Mouse (Mus musculus): Measurements from ENCODE around the gene Limch1. TPM values are rescaled to one million over a fixed set of nuclear protein-coding genes. Genes with fewer than 3 reads are reported as not detected.

The Limch1 gene
- total and polyA plus RNA-seq, 3 experiments: 0.05 TPM; not detected in 2

GRCm38 (mm10) chr5:67097106-67098050, 351.8 kb downstream of the Limch1 start:
- no peak for TF ChIP-seq IRF4 (IDR thresholded peaks at IDR 0.05; ENCODE audit: low read depth, low read length)
- TF ChIP-seq EP300 (IDR thresholded peaks at IDR 0.05; ENCODE audit: low read length): no peak
- TF ChIP-seq JUND (conservative IDR thresholded peaks at IDR 0.05; ENCODE audit: low read depth, low read length): no peak
- TF ChIP-seq TBP (conservative IDR thresholded peaks at IDR 0.05; ENCODE audit: low read depth, low read length): no peak
- TF ChIP-seq UBTF (IDR thresholded peaks at IDR 0.05; ENCODE audit: low read depth, low read length): no peak
- no peak for TF ChIP-seq USF2 (conservative IDR thresholded peaks at IDR 0.05; ENCODE audit: low read depth, low read length)
- no peak for TF ChIP-seq NELFE (IDR thresholded peaks at IDR 0.05; ENCODE audit: low read depth, low read length)
- TF ChIP-seq TCF12 (IDR thresholded peaks at IDR 0.05; ENCODE audit: low read depth, low read length): no peak
- TF ChIP-seq RAD21 (IDR thresholded peaks at IDR 0.05; ENCODE audit: low read depth, low read length): no peak
- TF ChIP-seq USF1 (IDR thresholded peaks at IDR 0.05; ENCODE audit: low read depth, low read length): no peak
- TF ChIP-seq POLR2A (IDR thresholded peaks at IDR 0.05; ENCODE audit: low read depth, low read length): no peak
- no peak for TF ChIP-seq NRF1 (IDR thresholded peaks at IDR 0.05; ENCODE audit: low read depth, low read length)
- TF ChIP-seq MXI1 (IDR thresholded peaks at IDR 0.05; ENCODE audit: low read depth, low read length): no peak
- TF ChIP-seq MAFK (IDR thresholded peaks at IDR 0.05; ENCODE audit: insufficient replicate concordance, low read length): no peak
- dilution Hi-C loops (cut with MboI; ENCODE audit: extremely low pct_ligation_motif_present, extremely low pct_unique_long_range_greater_than_20kb, low sequenced_read_pairs) (no loop called here), in situ Hi-C loops (cut with MboI; ENCODE audit: low pct_ligation_motif_present, low pct_unique_long_range_greater_than_20kb, low sequenced_read_pairs) (no loop called here)
- H3K4me2 ChIP-seq (ENCODE audit: insufficient read depth, low read depth, poor library complexity, severe bottlenecking): no peak overlapping the region
- DNase-seq (ENCODE audit: extremely low read depth): no peak
- H3K4me1 ChIP-seq (ENCODE audit: control insufficient read depth in 1 of 2, insufficient read depth in 2 of 2): no peaks in the 10 kb centered on the region
- no peak overlapping the region for H3K27ac ChIP-seq (ENCODE audit: insufficient read depth, low read depth)
- no peaks in the 10 kb centered on the region for H3K36me3 ChIP-seq (replicated peaks in 1 of 2; ENCODE audit: control insufficient read depth in 1 of 2, insufficient read depth in 1 of 2, low read length in 1 of 2)
- H3K27me3 ChIP-seq (replicated peaks): no peaks in the 10 kb centered on the region
- no peak overlapping the region for H3K4me3 ChIP-seq (replicated peaks in 1 of 3; ENCODE audit: low read depth in 2 of 3, low read length in 2 of 3, poor library complexity in 1 of 3)
- H3K9me3 ChIP-seq (replicated peaks; ENCODE audit: low read length): no peaks in the 10 kb centered on the region
- H3K9ac ChIP-seq (ENCODE audit: insufficient read depth, low read depth): no peak overlapping the region
- H3K79me2 ChIP-seq (replicated peaks; ENCODE audit: control insufficient read depth, extremely low read depth, insufficient read depth, poor library complexity, severe bottlenecking): no peaks in the 10 kb centered on the region

- dilution Hi-C loops (cut with MboI; ENCODE audit: extremely low pct_ligation_motif_present, extremely low pct_unique_long_range_greater_than_20kb, low sequenced_read_pairs): no loop called here
- Histone ChIP-seq H3K9me3 (replicated peaks; ENCODE audit: low read length) (no peaks in the 10 kb centered on the region), H3K4me2 (ENCODE audit: insufficient read depth, low read depth, poor library complexity, severe bottlenecking) (no peak overlapping the region), H3K4me1 (ENCODE audit: control insufficient read depth in 1 of 2, insufficient read depth in 2 of 2) (no peaks in the 10 kb centered on the region), H3K9ac (ENCODE audit: insufficient read depth, low read depth) (no peak overlapping the region), H3K79me2 (replicated peaks; ENCODE audit: control insufficient read depth, extremely low read depth, insufficient read depth, poor library complexity, severe bottlenecking) (no peaks in the 10 kb centered on the region), H3K4me3 (replicated peaks in 1 of 3; ENCODE audit: low read depth in 2 of 3, low read length in 2 of 3, poor library complexity in 1 of 3) (no peak overlapping the region), H3K27ac (ENCODE audit: insufficient read depth, low read depth) (no peak overlapping the region), H3K27me3 (replicated peaks) (no peaks in the 10 kb centered on the region), H3K36me3 (replicated peaks in 1 of 2; ENCODE audit: control insufficient read depth in 1 of 2, insufficient read depth in 1 of 2, low read length in 1 of 2) (no peaks in the 10 kb centered on the region)
- in situ Hi-C loops (cut with MboI; ENCODE audit: low pct_ligation_motif_present, low pct_unique_long_range_greater_than_20kb, low sequenced_read_pairs): no loop called here
- DNase-seq (ENCODE audit: extremely low read depth): no peak
- TF ChIP-seq JUND (conservative IDR thresholded peaks at IDR 0.05; ENCODE audit: low read depth, low read length) (no peak), USF2 (conservative IDR thresholded peaks at IDR 0.05; ENCODE audit: low read depth, low read length) (no peak), ELF1 (IDR thresholded peaks at IDR 0.05; ENCODE audit: low read depth, low read length) (no peak), EP300 (IDR thresholded peaks at IDR 0.05; ENCODE audit: low read length) (no peak)
Measured at GRCm38 (mm10) chr5:67098051-67098732, 352.6 kb downstream of the Limch1 start.
